Mouse (Mus musculus) stomach, embryonic 14.5 days (tissue): ENCODE results near the gene Ccdc15. TPM values are rescaled to one million over a fixed set of nuclear protein-coding genes. Genes with fewer than 3 reads are reported as not detected.
"Not testable (repeated sequence)": the region's sequence is repeated elsewhere in the genome, so short reads cannot be mapped to it uniquely, and the experiment has no call there.

Experiments
- ATAC-seq: fragments of 200-750 bp; cut with Nextera tagmentation; 2 replicates; pipeline ENCODE4 v1.8.0; 2017; ENCODE audit warnings: low read depth, moderate TSS enrichment; ENCODE audit not compliant: insufficient number of reproducible peaks, insufficient read depth, low FRiP score
- H3K27ac ChIP-seq: fragments of 300-500 bp; sonication (generic); 2 replicates; pipeline ENCODE4 v1.5.1; 2014; ENCODE audit warnings: mild to moderate bottlenecking, low read length, moderate library complexity, mixed read lengths
- H3K27me3 ChIP-seq: fragments of 300-500 bp; sonication (generic); 2 replicates; pipeline ENCODE4 v1.6.1; 2014; ENCODE audit warnings: low read length, control low read depth, mixed read lengths; ENCODE audit not compliant: control insufficient read depth, insufficient read depth
- H3K36me3 ChIP-seq: fragments of 300-500 bp; sonication (generic); 2 replicates; pipeline ENCODE4 v1.6.1; 2014; ENCODE audit warnings: mild to moderate bottlenecking, control low read depth, low read length, moderate library complexity, mixed read lengths; ENCODE audit not compliant: control insufficient read depth, insufficient read depth
- H3K4me1 ChIP-seq: fragments of 300-500 bp; sonication (generic); 2 replicates; pipeline ENCODE4 v1.6.1; 2014; ENCODE audit warnings: low read length, control low read depth, mixed read lengths; ENCODE audit not compliant: control insufficient read depth, insufficient read depth
- H3K4me2 ChIP-seq: fragments of 300-500 bp; sonication (generic); replicated peaks from 2 replicates; pipeline ENCODE4 v1.6.1; 2014; ENCODE audit warnings: low read depth, low read length, control low read depth
- H3K4me3 ChIP-seq: fragments of 300-500 bp; sonication (generic); 2 replicates; pipeline ENCODE4 v1.5.1; 2014; ENCODE audit warnings: low read depth, low read length, control low read depth
- H3K9ac ChIP-seq: fragments of 300-500 bp; sonication (generic); replicated peaks from 2 replicates; pipeline ENCODE4 v1.6.1; 2014; ENCODE audit warnings: low read depth, mild to moderate bottlenecking, control low read depth, low read length, moderate library complexity, mixed read lengths
- H3K9me3 ChIP-seq: fragments of 300-500 bp; sonication (generic); 2 replicates; pipeline ENCODE4 v1.6.1; 2016; ENCODE audit warnings: low read depth, low read length, control low read depth; ENCODE audit not compliant: control insufficient read depth
- WGBS: fragments of 180-500 bp; shearing (Covaris S2); extraction: QIAGEN DNeasy Blood & Tissue Kit; methylation state at CpG from one replicate; pipeline ENCODE4 v1.1.7; 2014; 5-methylcytosine and 5-hydroxymethylcytosine counted together
- polyA plus RNA-seq: library from polyadenylated mRNA; unstranded; fragments of >200 nt; fragmentation: Nextera tagmentation; extraction: Ambion mirVana; gene quantifications from 2 replicates; pipeline ENCODE4 v1.2.1, GENCODE M21; 2014

The Ccdc15 gene
- polyA plus RNA-seq, 1 experiment from 2014 or later: 9.9 TPM

- H3K4me3 ChIP-seq: no peak overlapping the region
- WGBS: 88% methylated on average over 1 of the region's 1 CpGs
- ATAC-seq: no peak
- H3K9ac ChIP-seq: no peak overlapping the region
- no peak overlapping the region for H3K27ac ChIP-seq
- H3K4me1 ChIP-seq: no peaks in the 10 kb centered on the region
- H3K27me3 ChIP-seq: no peaks in the 10 kb centered on the region
- H3K9me3 ChIP-seq: no peaks in the 10 kb centered on the region
- H3K36me3 ChIP-seq: no peaks in the 10 kb centered on the region
- no peak overlapping the region for H3K4me2 ChIP-seq
Observed at GRCm38 (mm10) chr9:37301720-37302119, 46.5 kb downstream of the Ccdc15 start.

GRCm38 (mm10) chr9:37300501-37300900 lies 47.7 kb downstream of the Ccdc15 start:
- not testable (repeated sequence) for H3K9ac ChIP-seq, H3K36me3 ChIP-seq, ATAC-seq, H3K27me3 ChIP-seq, H3K4me1 ChIP-seq, H3K27ac ChIP-seq, H3K4me3 ChIP-seq, H3K9me3 ChIP-seq, H3K4me2 ChIP-seq
- 76% methylated on average over 1 of the region's 1 CpGs for WGBS

DNA sequence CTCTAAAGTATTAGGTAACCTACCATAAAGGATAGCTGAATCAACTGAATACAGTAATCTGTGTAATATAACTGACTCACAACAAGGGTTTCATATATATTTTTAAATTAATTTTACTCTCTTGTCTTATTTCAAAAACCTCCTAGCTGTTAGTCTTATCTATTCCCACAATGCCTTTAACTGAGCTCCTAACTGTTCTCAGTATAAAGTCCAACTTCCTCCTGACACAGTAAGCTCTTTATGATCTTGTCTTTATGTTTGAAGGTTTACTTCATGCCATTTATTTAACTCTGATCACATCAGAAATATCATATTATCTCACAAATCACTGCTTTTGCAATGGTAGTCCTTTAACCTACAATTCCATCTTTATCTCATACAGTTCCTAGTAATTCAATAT lies 52.6 kb downstream of the Ccdc15 start:
- no peaks in the 10 kb centered on the region for H3K9me3 ChIP-seq
- H3K27me3 ChIP-seq: no peaks in the 10 kb centered on the region
- no peak for ATAC-seq
- H3K36me3 ChIP-seq: no peaks in the 10 kb centered on the region
- no peak overlapping the region for H3K4me2 ChIP-seq
- H3K27ac ChIP-seq: no peak overlapping the region
- no peak overlapping the region for H3K4me3 ChIP-seq
- H3K9ac ChIP-seq: no peak overlapping the region
- no peaks in the 10 kb centered on the region for H3K4me1 ChIP-seq

GRCm38 (mm10) chr9:37266622-37267021 lies 81.6 kb downstream of the Ccdc15 start:
- 83% methylated on average over 2 of the region's 2 CpGs for WGBS
- Histone ChIP-seq H3K9ac (no peak overlapping the region), H3K4me1 (no peaks in the 10 kb centered on the region), H3K4me2 (no peak overlapping the region), H3K9me3 (no peaks in the 10 kb centered on the region), H3K36me3 (no peaks in the 10 kb centered on the region), H3K27ac (no peak overlapping the region), H3K27me3 (no peaks in the 10 kb centered on the region), H3K4me3 (no peak overlapping the region)
- ATAC-seq: no peak

GRCm38 (mm10) chr9:37255889-37256225 lies 92.4 kb downstream of the Ccdc15 start:
- Histone ChIP-seq H3K4me1 (no peaks in the 10 kb centered on the region), H3K9me3 (no peaks in the 10 kb centered on the region), H3K4me3 (peak overlapping the region; percentile 29), H3K27ac (no peak overlapping the region), H3K4me2 (peak overlapping the region; percentile 85), H3K9ac (no peak overlapping the region), H3K36me3 (no peaks in the 10 kb centered on the region), H3K27me3 (no peaks in the 10 kb centered on the region)
- ATAC-seq: peak; percentile 46; the same call in 1 of the 2 replicates
- 31% methylated on average over 7 of the region's 7 CpGs for WGBS

GRCm38 (mm10) chr9:37255149-37255888 lies 92.9 kb downstream of the Ccdc15 start, which contains the start of gene Slc37a2:
Gene Slc37a2 (minus strand): TSS chr9:37255738.
- Histone ChIP-seq H3K36me3 (no peaks in the 10 kb centered on the region), H3K27me3 (no peaks in the 10 kb centered on the region), H3K4me2 (peak within 1 kb of the TSS; percentile 85), H3K4me1 (no peaks in the 10 kb centered on the region), H3K9ac (peak within 1 kb of the TSS; percentile 15; the same call in 1 of the 2 replicates), H3K9me3 (no peaks in the 10 kb centered on the region), H3K4me3 (peak within 1 kb of the TSS; percentile 29), H3K27ac (no peak within 1 kb of the TSS)
- 2% methylated on average over 38 of the region's 38 CpGs for WGBS
- ATAC-seq: peak; percentile 72

GRCm38 (mm10) chr9:37254531-37255110 lies 93.6 kb downstream of the Ccdc15 start:
- Histone ChIP-seq H3K27ac (no peak overlapping the region), H3K9me3 (no peaks in the 10 kb centered on the region), H3K4me1 (no peaks in the 10 kb centered on the region), H3K36me3 (no peaks in the 10 kb centered on the region), H3K4me2 (peak overlapping the region; percentile 85), H3K4me3 (peak overlapping the region; percentile 29), H3K27me3 (no peaks in the 10 kb centered on the region), H3K9ac (no peak overlapping the region)
- 18% methylated on average over 6 of the region's 6 CpGs for WGBS
- ATAC-seq: no peak

DNA sequence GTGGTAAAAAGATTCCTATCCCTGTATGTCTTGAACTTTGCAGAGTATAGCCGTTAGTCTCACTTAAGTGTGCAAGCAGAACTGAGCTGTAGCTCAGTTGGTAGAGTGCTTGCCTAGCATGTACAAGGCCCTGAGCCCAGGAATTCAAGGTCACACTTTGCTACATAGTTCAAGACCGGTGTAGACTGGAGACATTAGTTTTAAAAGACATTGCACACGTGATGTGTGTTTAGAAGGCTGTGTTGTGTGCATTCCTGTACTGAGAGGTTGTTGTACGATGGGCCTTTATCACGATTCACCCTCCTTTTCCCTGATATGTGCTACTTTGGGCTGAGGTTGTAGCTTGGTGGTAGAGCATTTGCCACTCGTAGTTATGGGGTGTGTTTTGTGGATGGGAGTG lies 97.6 kb downstream of the Ccdc15 start:
- Histone ChIP-seq H3K4me3 (no peak overlapping the region), H3K9me3 (no peaks in the 10 kb centered on the region), H3K9ac (no peak overlapping the region), H3K4me2 (no peak overlapping the region), H3K27me3 (no peaks in the 10 kb centered on the region; the same call in 1 of the 2 replicates), H3K27ac (no peak overlapping the region), H3K36me3 (no peaks in the 10 kb centered on the region), H3K4me1 (peaks cover 6% of the 10 kb centered on the region)
- no peak for ATAC-seq
- WGBS: 75% methylated on average over 6 of the region's 6 CpGs
